Mouse (Mus musculus): Measurements from ENCODE around the gene Kmt2d. TPM values are rescaled to one million over a fixed set of nuclear protein-coding genes. Genes with fewer than 3 reads are reported as not detected.

The Kmt2d gene
- polyA plus RNA-seq, 1 experiment from 2014 or later = 16.8 TPM

DNA sequence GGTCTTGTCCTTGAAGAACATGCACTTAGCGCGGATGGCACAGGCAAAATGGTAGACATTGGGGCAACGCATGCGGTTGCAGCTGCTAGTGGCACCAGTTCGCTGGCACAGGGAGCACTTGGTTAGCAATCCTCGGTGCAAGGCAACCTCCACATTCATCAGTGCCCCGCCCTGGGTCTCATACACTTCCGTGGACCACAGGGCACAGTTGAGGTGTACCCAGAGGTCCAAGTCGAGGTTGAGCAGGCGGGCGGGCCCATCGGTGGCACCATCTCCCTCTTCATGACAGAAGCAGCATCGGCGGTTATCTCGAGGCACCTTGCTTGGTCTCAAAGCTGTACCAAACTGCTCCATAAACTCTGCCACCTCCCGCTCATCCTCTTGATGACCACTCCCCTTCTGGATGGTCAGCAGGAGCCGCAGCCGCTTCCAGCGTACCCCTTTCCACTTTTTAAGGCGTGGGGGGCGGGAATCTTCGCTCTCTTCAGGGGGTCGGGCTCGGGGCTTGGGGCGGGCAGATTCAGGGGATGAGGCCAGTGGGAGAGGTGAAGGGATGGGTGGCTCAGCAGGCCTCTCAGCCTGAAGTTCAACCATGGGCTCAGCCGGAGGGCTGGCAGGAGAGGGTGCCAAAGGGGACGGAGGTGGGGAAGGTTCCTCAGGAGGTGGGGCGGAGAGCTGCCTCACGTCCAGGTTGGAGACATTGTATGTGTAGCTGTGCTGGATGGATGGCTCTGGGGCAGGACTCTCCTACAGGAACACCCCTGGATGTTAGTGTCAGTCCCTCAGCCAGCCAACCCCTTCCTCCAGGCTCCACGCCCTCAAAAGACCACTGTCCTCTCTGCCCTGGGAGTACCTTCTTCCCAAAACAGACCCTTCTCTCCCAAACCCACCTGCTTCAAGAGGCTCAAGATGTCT, 31.1 kb downstream of the Kmt2d start:
- no peak for ATAC-seq (ENCODE audit: low read depth)
- Histone ChIP-seq H3K9me3 (ENCODE audit: control insufficient read depth, low read length) (no peaks in the 10 kb centered on the region), H3K4me2 (ENCODE audit: low read depth, low read length) (no peak overlapping the region), H3K27me3 (ENCODE audit: control insufficient read depth, insufficient read depth, low read length) (no peaks in the 10 kb centered on the region), H3K9ac (replicated peaks; ENCODE audit: low read depth, low read length) (no peak overlapping the region), H3K27ac (ENCODE audit: low read depth, low read length) (no peak overlapping the region), H3K4me3 (ENCODE audit: low read depth, low read length) (no peak overlapping the region), H3K4me1 (ENCODE audit: control insufficient read depth, insufficient read depth, low read length) (no peaks in the 10 kb centered on the region), H3K36me3 (ENCODE audit: control insufficient read depth, insufficient read depth, low read length) (peaks cover 88% of the 10 kb centered on the region)
- WGBS = 96% methylated on average over 30 of the region's 30 CpGs

DNA sequence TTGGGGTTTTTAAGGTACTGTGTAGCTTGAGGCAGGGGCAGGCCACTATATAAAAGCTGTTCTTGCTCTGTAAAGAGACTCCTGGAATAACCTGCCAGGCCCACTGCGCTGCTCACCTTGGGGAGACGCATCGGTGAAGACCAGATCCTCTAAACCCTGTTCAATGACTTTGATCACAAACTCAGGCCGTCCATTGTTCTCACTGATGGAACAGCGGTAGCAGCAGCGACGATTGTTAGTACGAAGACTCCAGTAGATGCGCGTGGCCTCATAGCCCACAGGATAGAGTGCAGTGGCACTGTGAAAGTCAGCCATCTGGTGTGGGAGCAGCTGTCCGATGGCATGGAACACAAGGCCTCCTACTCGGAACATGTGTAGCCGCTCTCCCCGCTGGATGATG, 31.8 kb downstream of the Kmt2d start:
- no peak for ATAC-seq (ENCODE audit: low read depth)
- Histone ChIP-seq H3K4me1 (ENCODE audit: control insufficient read depth, insufficient read depth, low read length) (no peaks in the 10 kb centered on the region), H3K36me3 (ENCODE audit: control insufficient read depth, insufficient read depth, low read length) (peaks cover 88% of the 10 kb centered on the region), H3K9ac (replicated peaks; ENCODE audit: low read depth, low read length) (no peak overlapping the region), H3K9me3 (ENCODE audit: control insufficient read depth, low read length) (no peaks in the 10 kb centered on the region), H3K27me3 (ENCODE audit: control insufficient read depth, insufficient read depth, low read length) (no peaks in the 10 kb centered on the region), H3K4me2 (ENCODE audit: low read depth, low read length) (no peak overlapping the region), H3K4me3 (ENCODE audit: low read depth, low read length) (no peak overlapping the region), H3K27ac (ENCODE audit: low read depth, low read length) (no peak overlapping the region)
- 93% methylated on average over 14 of the region's 14 CpGs for WGBS

- peaks cover 79% of the 10 kb centered on the region for H3K36me3 ChIP-seq (ENCODE audit: control insufficient read depth, insufficient read depth, low read length)
- WGBS = 77% methylated on average over 4 of the region's 4 CpGs
Measured at GRCm38 (mm10) chr15:98837743-98838103, 33.3 kb downstream of the Kmt2d start.

DNA sequence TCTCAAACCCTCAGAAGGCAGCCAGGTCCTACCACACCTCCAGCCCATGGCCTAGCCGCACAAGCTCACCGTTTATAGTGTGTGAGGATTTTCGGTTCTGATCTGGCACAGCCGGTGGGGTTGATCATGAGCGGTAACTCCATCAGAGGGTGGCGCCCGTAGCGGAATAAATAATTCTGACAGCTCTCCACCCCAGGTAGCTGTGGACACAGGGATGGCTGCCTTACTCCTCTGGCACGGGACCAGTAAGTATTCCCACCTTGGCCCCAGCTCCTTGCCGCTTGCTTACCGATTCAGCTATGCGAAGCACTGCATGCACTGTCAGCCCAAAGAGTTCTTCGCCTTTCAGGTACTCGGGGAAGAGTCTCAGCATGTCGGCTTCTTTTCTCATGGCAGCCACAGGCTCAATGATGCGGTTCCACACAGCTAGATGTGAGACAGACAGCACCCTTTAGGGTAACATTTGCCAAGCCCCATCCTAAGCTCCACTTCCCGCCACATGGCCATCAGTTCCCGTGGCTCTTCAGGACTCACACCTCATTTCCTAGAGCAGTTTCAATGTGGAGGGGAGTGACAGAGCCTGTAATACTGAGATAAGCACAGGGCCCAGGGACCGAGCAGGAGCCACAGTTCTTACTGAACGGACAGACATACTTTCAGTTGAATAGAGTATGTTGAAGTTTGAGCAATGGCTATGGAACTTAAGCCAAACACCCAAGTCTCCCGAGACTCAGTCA, 33.8 kb downstream of the Kmt2d start:
- Histone ChIP-seq H3K9ac (replicated peaks; ENCODE audit: low read depth, low read length) (no peak overlapping the region), H3K9me3 (ENCODE audit: control insufficient read depth, low read length) (no peaks in the 10 kb centered on the region), H3K4me3 (ENCODE audit: low read depth, low read length) (no peak overlapping the region), H3K27me3 (ENCODE audit: control insufficient read depth, insufficient read depth, low read length) (no peaks in the 10 kb centered on the region), H3K4me2 (ENCODE audit: low read depth, low read length) (no peak overlapping the region), H3K27ac (ENCODE audit: low read depth, low read length) (no peak overlapping the region), H3K36me3 (ENCODE audit: control insufficient read depth, insufficient read depth, low read length) (peaks cover 74% of the 10 kb centered on the region), H3K4me1 (ENCODE audit: control insufficient read depth, insufficient read depth, low read length) (no peaks in the 10 kb centered on the region)
- WGBS = 94% methylated on average over 21 of the region's 21 CpGs
- ATAC-seq (ENCODE audit: low read depth) = no peak

More at GRCm38 (mm10) chr15:98837743-98838103, 33.3 kb downstream of the Kmt2d start:
- Histone ChIP-seq H3K4me3 (ENCODE audit: low read depth, low read length) (no peak overlapping the region), H3K4me1 (ENCODE audit: control insufficient read depth, insufficient read depth, low read length) (no peaks in the 10 kb centered on the region), H3K27ac (ENCODE audit: low read depth, low read length) (no peak overlapping the region), H3K4me2 (ENCODE audit: low read depth, low read length) (no peak overlapping the region), H3K27me3 (ENCODE audit: control insufficient read depth, insufficient read depth, low read length) (no peaks in the 10 kb centered on the region), H3K9ac (replicated peaks; ENCODE audit: low read depth, low read length) (no peak overlapping the region), H3K9me3 (ENCODE audit: control insufficient read depth, low read length) (no peaks in the 10 kb centered on the region)
- no peak for ATAC-seq (ENCODE audit: low read depth)

DNA sequence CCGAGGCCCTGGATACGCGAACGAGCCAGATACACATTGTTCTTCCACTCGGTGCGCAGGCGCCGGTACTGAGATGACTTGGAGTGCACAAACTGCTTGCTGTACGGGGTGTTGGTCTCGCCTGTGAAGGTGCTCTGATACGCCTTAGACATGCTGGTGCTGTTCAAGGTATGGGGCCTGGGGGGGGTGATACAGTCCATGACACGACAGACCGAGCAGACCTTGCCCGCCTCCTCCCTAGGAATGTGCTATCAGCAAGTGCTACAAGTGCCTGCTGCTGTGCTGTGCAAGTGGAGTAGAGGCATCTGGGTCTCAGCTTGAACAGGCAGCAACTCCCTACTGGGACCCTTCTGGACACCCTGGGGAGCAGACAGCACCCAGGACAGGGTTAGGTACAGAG, 35.7 kb downstream of the Kmt2d start:
- no peak overlapping the region for H3K9ac ChIP-seq (replicated peaks; ENCODE audit: low read depth, low read length)
- H3K4me2 ChIP-seq (ENCODE audit: low read depth, low read length) = no peak overlapping the region
- no peaks in the 10 kb centered on the region for H3K9me3 ChIP-seq (ENCODE audit: control insufficient read depth, low read length)
- H3K4me3 ChIP-seq (ENCODE audit: low read depth, low read length) = no peak overlapping the region
- 94% methylated on average over 14 of the region's 14 CpGs for WGBS
- H3K36me3 ChIP-seq (ENCODE audit: control insufficient read depth, insufficient read depth, low read length) = peaks cover 57% of the 10 kb centered on the region
- H3K4me1 ChIP-seq (ENCODE audit: control insufficient read depth, insufficient read depth, low read length) = peaks cover 2% of the 10 kb centered on the region; the same call in 1 of the 2 replicates
- no peak for ATAC-seq (ENCODE audit: low read depth)
- no peak overlapping the region for H3K27ac ChIP-seq (ENCODE audit: low read depth, low read length)
- H3K27me3 ChIP-seq (ENCODE audit: control insufficient read depth, insufficient read depth, low read length) = no peaks in the 10 kb centered on the region

DNA sequence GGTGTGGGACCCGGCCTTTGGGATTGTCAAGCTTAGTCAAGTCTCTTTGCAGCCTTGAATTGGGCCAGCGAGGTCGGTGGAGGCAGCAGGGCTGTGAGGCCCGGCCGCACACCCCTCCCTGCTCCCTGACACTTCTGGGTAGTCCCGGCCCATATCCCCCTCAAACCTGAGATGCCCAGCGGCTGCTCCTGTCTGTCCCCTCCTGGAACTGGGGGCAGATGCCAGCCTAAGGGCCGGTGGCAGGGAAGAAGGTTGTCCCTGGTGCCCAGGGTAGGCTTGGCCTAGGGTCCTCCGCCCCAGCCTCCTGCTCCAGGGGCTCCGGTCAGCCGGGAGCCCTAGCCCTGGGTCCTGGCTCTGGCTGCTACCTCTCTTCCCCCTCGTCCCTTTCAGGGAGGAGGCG, 36.9 kb downstream of the Kmt2d start:
- no peaks in the 10 kb centered on the region for H3K27me3 ChIP-seq (ENCODE audit: control insufficient read depth, insufficient read depth, low read length)
- no peak overlapping the region for H3K4me2 ChIP-seq (ENCODE audit: low read depth, low read length)
- H3K9me3 ChIP-seq (ENCODE audit: control insufficient read depth, low read length) = no peaks in the 10 kb centered on the region
- H3K4me1 ChIP-seq (ENCODE audit: control insufficient read depth, insufficient read depth, low read length) = peaks cover 9% of the 10 kb centered on the region; the same call in 1 of the 2 replicates
- 87% methylated on average over 13 of the region's 13 CpGs for whole genome bisulfite sequencing
- no peak for ATAC-seq (ENCODE audit: low read depth)
- no peak overlapping the region for H3K27ac ChIP-seq (ENCODE audit: low read depth, low read length)
- no peak overlapping the region for H3K4me3 ChIP-seq (ENCODE audit: low read depth, low read length)
- no peak overlapping the region for H3K9ac ChIP-seq (replicated peaks; ENCODE audit: low read depth, low read length)
- peaks cover 45% of the 10 kb centered on the region for H3K36me3 ChIP-seq (ENCODE audit: control insufficient read depth, insufficient read depth, low read length)

DNA sequence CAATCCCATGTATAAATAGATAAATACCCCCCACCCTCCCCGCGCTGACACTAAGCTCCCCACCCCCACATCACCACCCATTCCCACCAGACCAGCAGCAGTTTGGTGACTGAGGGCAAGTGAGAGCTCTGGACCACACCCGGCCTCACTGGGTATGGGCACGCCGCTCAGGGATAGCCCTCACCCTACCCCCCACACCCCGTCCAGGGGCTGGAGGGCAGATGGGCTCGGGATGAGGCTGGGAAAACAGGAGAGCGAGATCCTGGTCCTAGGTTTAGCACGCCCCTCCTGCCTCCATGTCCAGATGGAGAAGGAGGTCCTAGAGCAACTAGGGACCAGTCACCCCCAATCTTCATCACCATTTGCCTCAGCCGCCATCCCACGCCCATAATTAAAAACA, 37.7 kb downstream of the Kmt2d start:
- Histone ChIP-seq H3K27me3 (ENCODE audit: control insufficient read depth, insufficient read depth, low read length) (no peaks in the 10 kb centered on the region), H3K9me3 (ENCODE audit: control insufficient read depth, low read length) (no peaks in the 10 kb centered on the region), H3K27ac (ENCODE audit: low read depth, low read length) (no peak overlapping the region), H3K36me3 (ENCODE audit: control insufficient read depth, insufficient read depth, low read length) (peaks cover 39% of the 10 kb centered on the region), H3K9ac (replicated peaks; ENCODE audit: low read depth, low read length) (no peak overlapping the region), H3K4me2 (ENCODE audit: low read depth, low read length) (no peak overlapping the region), H3K4me3 (ENCODE audit: low read depth, low read length) (no peak overlapping the region), H3K4me1 (ENCODE audit: control insufficient read depth, insufficient read depth, low read length) (peaks cover 9% of the 10 kb centered on the region; the same call in 1 of the 2 replicates)
- WGBS = 84% methylated on average over 11 of the region's 11 CpGs
- no peak for ATAC-seq (ENCODE audit: low read depth)

DNA sequence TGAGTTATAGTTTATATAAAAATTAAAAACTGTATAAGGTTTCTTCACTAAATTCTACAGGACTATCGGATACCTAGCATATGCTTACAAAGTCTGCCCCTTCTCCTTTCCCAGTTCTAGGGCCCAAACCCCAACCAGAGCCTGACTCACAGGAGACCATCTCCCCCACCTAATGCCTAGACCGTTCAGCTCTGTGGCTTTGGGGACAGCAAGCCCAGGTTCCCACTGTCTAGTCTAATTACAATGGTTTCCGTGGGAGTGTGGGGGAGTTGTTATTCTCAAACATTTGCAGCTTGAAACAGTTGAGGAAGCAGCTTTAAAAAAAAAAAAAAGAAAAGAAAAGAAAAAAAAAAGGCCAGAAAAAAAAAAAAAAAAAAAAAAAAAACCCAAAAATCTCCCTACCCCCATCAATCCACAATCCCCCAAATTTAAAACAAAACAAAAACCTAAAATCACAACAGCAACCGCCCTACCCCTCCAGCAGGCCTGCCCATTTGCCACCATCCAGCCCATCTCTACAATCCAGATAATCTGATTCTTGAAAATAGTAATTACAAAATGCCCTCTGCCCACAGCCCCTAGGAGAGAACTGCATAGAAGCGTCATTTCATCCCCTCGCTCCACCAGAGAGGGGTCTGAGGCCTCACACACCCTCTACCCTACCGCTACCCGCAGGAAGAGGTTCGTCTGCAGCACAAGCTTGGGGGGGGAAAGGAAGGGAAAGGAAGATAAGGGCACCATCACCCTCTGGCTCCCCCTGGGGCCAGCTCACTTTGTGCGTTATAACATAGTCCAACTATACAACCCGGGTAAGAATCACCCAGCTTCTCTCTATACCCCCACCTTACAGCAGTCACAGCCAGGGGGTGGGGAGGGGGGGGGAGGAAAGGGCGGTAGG, 38.6 kb downstream of the Kmt2d start:
- H3K4me1 ChIP-seq (ENCODE audit: control insufficient read depth, insufficient read depth, low read length) = peaks cover 9% of the 10 kb centered on the region; the same call in 1 of the 2 replicates
- H3K4me2 ChIP-seq (ENCODE audit: low read depth, low read length) = peak overlapping the region; percentile 74; the same call in 1 of the 2 replicates
- no peaks in the 10 kb centered on the region for H3K27me3 ChIP-seq (ENCODE audit: control insufficient read depth, insufficient read depth, low read length)
- no peak overlapping the region for H3K27ac ChIP-seq (ENCODE audit: low read depth, low read length)
- H3K36me3 ChIP-seq (ENCODE audit: control insufficient read depth, insufficient read depth, low read length) = peaks cover 30% of the 10 kb centered on the region
- WGBS = 61% methylated on average over 12 of the region's 12 CpGs
- ATAC-seq (ENCODE audit: low read depth) = no peak
- no peaks in the 10 kb centered on the region for H3K9me3 ChIP-seq (ENCODE audit: control insufficient read depth, low read length)
- H3K4me3 ChIP-seq (ENCODE audit: low read depth, low read length) = no peak overlapping the region
- 0 out of 2 replicates have a peak overlapping the region, but pooled peaks have one; percentile 76 for H3K9ac ChIP-seq (replicated peaks; ENCODE audit: low read depth, low read length)

All from neural tube, embryonic 14.5 days (tissue).